In genomic region chr1:140614840-140615239, GRCm38 (mm10) we compare ENCODE assay signal across 16 mouse cellular contexts.
"Had no signal": no experiment of that assay in that cellular context is flagged by ENCODE, and none has a peak within 500 bp of the region (broad histone marks: within the 10 kb centered on the region; RNA-seq: fewer than 3 reads in every experiment).

No protein-coding gene starts in this region.

- H3K4me2 ChIP-seq: neural tube, embryonic 13.5 days; neural tube, embryonic 15.5 days; stomach, embryonic 15.5 days had no signal

- H3K27ac ChIP-seq: neural tube, embryonic 13.5 days; neural tube, embryonic 15.5 days; stomach, embryonic 15.5 days; stomach, postnatal 0 days had no signal

- DNase-seq: retina, postnatal 1 day; right cerebral cortex, adult 18-20 months; right cerebral cortex, postnatal 14 days; right cerebral cortex, postnatal 25 days; right cerebral cortex, postnatal 4 days; spleen, adult 18-20 months; thymus, adult 18-20 months; thymus, adult 2 months; thymus, postnatal 14 days; thymus, postnatal 25 days; thymus, postnatal 36 days; thymus, postnatal 4 days had no signal

- H3K4me3 ChIP-seq: neural tube, embryonic 13.5 days; neural tube, embryonic 15.5 days; stomach, embryonic 15.5 days had no signal

- H3K9ac ChIP-seq: neural tube, embryonic 13.5 days; neural tube, embryonic 15.5 days; stomach, embryonic 15.5 days had no signal

- H3K4me1 ChIP-seq: neural tube, embryonic 13.5 days; neural tube, embryonic 15.5 days; stomach, embryonic 15.5 days had no signal

- H3K9me3 ChIP-seq: neural tube, embryonic 13.5 days; neural tube, embryonic 15.5 days; stomach, embryonic 15.5 days had no signal

- H3K27me3 ChIP-seq: neural tube, embryonic 13.5 days; neural tube, embryonic 15.5 days; stomach, embryonic 15.5 days had no signal

- H3K36me3 ChIP-seq: neural tube, embryonic 13.5 days; neural tube, embryonic 15.5 days; stomach, embryonic 15.5 days had no signal
